Mouse (Mus musculus) layer of hippocampus, postnatal 14 days (tissue): ENCODE data around the gene Col4a2. TPM values are rescaled to one million over a fixed set of nuclear protein-coding genes. Genes with fewer than 3 reads are reported as not detected.
"Not testable (repeated sequence)": the region's sequence is repeated elsewhere in the genome, so short reads cannot be mapped to it uniquely, and the experiment has no call there.

ENCODE experiments used
- DNase-seq, 2 experiments: peaks; one replicate each; pipeline ENCODE4 v3.0.0; 2021 to 2022; ENCODE audit warnings: low spot score in 2 of 2, mixed read lengths in 1 of 2
- total RNA-seq, 2 experiments: library from RNA; stranded (reverse); gene quantifications; 2 replicates each; pipeline ENCODE4 v1.2.3; 2021

Col4a2 gene
- total RNA-seq, 2 experiments from 2014 or later, result 78.5 to 78.8 TPM

GRCm38 (mm10) chr8:11477811-11478761 is 165.5 kb downstream of the Col4a2 start, which contains the start of gene Rab20:
Gene Rab20 (minus strand): TSS chr8:11478710.
- DNase-seq, result no peak

- no peak for DNase-seq
These were observed 166.4 kb downstream of the Col4a2 start for GRCm38 (mm10) chr8:11478807-11479527.

GRCm38 (mm10) chr8:11479591-11479990 is 167.0 kb downstream of the Col4a2 start:
- DNase-seq, result no peak

- DNase-seq, result no peak
These were observed 169.3 kb downstream of the Col4a2 start for GRCm38 (mm10) chr8:11481876-11482275.

GRCm38 (mm10) chr8:11482537-11482936 is 169.9 kb downstream of the Col4a2 start:
- DNase-seq, result no peak

GRCm38 (mm10) chr8:11486142-11486541 is 173.5 kb downstream of the Col4a2 start:
- DNase-seq, result peak; percentile 67 to 77

GRCm38 (mm10) chr8:11487229-11487628 is 174.6 kb downstream of the Col4a2 start:
- no peak for DNase-seq

GRCm38 (mm10) chr8:11492340-11492739 is 179.7 kb downstream of the Col4a2 start:
- DNase-seq, result not testable (repeated sequence)

- peak; percentile 86 to 90 for DNase-seq
These were observed 184.7 kb downstream of the Col4a2 start, which contains the start of gene Naxd for GRCm38 (mm10) chr8:11497017-11497990. Gene Naxd (plus strand): TSS chr8:11497506.

GRCm38 (mm10) chr8:11498281-11498680 is 185.7 kb downstream of the Col4a2 start:
- DNase-seq, result no peak

Other genes starting within 250 kb of the Col4a2 start
- 100 to 1,000 TPM; 108 to 117 TPM for gene Col4a1, start within 50 bp of the Col4a2 start, total RNA-seq
- gene Rab20, start 165.9 kb downstream of the Col4a2 start, total RNA-seq, result under 1 TPM; 0.74 to 0.94 TPM
- 10 to 100 TPM; 55.5 to 58.7 TPM for gene Naxd, start 184.7 kb downstream of the Col4a2 start, total RNA-seq
- 10 to 100 TPM; 20.5 to 22.4 TPM for gene Cars2, start 238.0 kb downstream of the Col4a2 start, total RNA-seq
- gene Ing1, start 242.8 kb downstream of the Col4a2 start, total RNA-seq, result 10 to 100 TPM; 28.6 to 36.7 TPM